Mouse (Mus musculus): ENCODE data around the gene Rflnb. TPM values are rescaled to one million over a fixed set of nuclear protein-coding genes. Genes with fewer than 3 reads are reported as not detected.

The Rflnb gene
- polyA plus RNA-seq, 1 experiment from 2014 or later = 3.6 TPM

GRCm38 (mm10) chr11:76040761-76041376 is 13.3 kb upstream of the Rflnb start:
- no peak overlapping the region for H3K4me3 ChIP-seq (ENCODE audit: low read depth, low read length)
- peaks cover 13% of the 10 kb centered on the region for H3K36me3 ChIP-seq (ENCODE audit: control insufficient read depth, insufficient read depth, low read length)
- DNase-seq (ENCODE audit: low spot score) (no peak), ATAC-seq (no peak)
- H3K4me1 ChIP-seq (ENCODE audit: control insufficient read depth, insufficient read depth, low read length) = 0 out of 2 replicates have a peak, but pooled peaks cover 2% of the 10 kb centered on the region
- no peaks in the 10 kb centered on the region for H3K27me3 ChIP-seq (replicated peaks; ENCODE audit: control insufficient read depth, insufficient read depth, low read length)
- no peak overlapping the region for H3K4me2 ChIP-seq (ENCODE audit: low read length)
- no peaks in the 10 kb centered on the region for H3K9me3 ChIP-seq (replicated peaks; ENCODE audit: control insufficient read depth, low read length)
- WGBS = 53% methylated on average over 4 of the region's 4 CpGs
- H3K9ac ChIP-seq (ENCODE audit: low read length) = no peak overlapping the region
- H3K27ac ChIP-seq (ENCODE audit: low read depth, low read length) = no peak overlapping the region

GRCm38 (mm10) chr11:76040106-76040505 is 12.5 kb upstream of the Rflnb start:
- Histone ChIP-seq H3K9ac (ENCODE audit: low read length) (no peak overlapping the region), H3K9me3 (replicated peaks; ENCODE audit: control insufficient read depth, low read length) (no peaks in the 10 kb centered on the region), H3K4me1 (ENCODE audit: control insufficient read depth, insufficient read depth, low read length) (0 out of 2 replicates have a peak, but pooled peaks cover 2% of the 10 kb centered on the region), H3K27ac (ENCODE audit: low read depth, low read length) (no peak overlapping the region), H3K36me3 (ENCODE audit: control insufficient read depth, insufficient read depth, low read length) (peaks cover 5% of the 10 kb centered on the region; the same call in 1 of the 2 replicates), H3K4me3 (ENCODE audit: low read depth, low read length) (no peak overlapping the region), H3K27me3 (replicated peaks; ENCODE audit: control insufficient read depth, insufficient read depth, low read length) (no peaks in the 10 kb centered on the region), H3K4me2 (ENCODE audit: low read length) (no peak overlapping the region)
- 90% methylated on average over 8 of the region's 8 CpGs for WGBS
- DNase-seq (ENCODE audit: low spot score) (no peak), ATAC-seq (no peak)

GRCm38 (mm10) chr11:76039271-76040053 is 11.9 kb upstream of the Rflnb start:
- WGBS = 89% methylated on average over 3 of the region's 3 CpGs
- Histone ChIP-seq H3K36me3 (ENCODE audit: control insufficient read depth, insufficient read depth, low read length) (no peaks in the 10 kb centered on the region), H3K4me1 (ENCODE audit: control insufficient read depth, insufficient read depth, low read length) (0 out of 2 replicates have a peak, but pooled peaks cover 2% of the 10 kb centered on the region), H3K27ac (ENCODE audit: low read depth, low read length) (no peak overlapping the region), H3K27me3 (replicated peaks; ENCODE audit: control insufficient read depth, insufficient read depth, low read length) (no peaks in the 10 kb centered on the region), H3K9ac (ENCODE audit: low read length) (no peak overlapping the region), H3K4me2 (ENCODE audit: low read length) (no peak overlapping the region), H3K9me3 (replicated peaks; ENCODE audit: control insufficient read depth, low read length) (no peaks in the 10 kb centered on the region), H3K4me3 (ENCODE audit: low read depth, low read length) (no peak overlapping the region)
- DNase-seq (ENCODE audit: low spot score) = no peak
- no peak for ATAC-seq

- no peaks in the 10 kb centered on the region for H3K9me3 ChIP-seq (replicated peaks; ENCODE audit: control insufficient read depth, low read length)
- H3K4me2 ChIP-seq (ENCODE audit: low read length) = no peak overlapping the region
- H3K4me3 ChIP-seq (ENCODE audit: low read depth, low read length) = no peak overlapping the region
- DNase-seq (ENCODE audit: low spot score) (no peak), ATAC-seq (no peak)
- WGBS = 59% methylated on average over 6 of the region's 6 CpGs
- no peaks in the 10 kb centered on the region for H3K36me3 ChIP-seq (ENCODE audit: control insufficient read depth, insufficient read depth, low read length)
- H3K27ac ChIP-seq (ENCODE audit: low read depth, low read length) = no peak overlapping the region
- H3K9ac ChIP-seq (ENCODE audit: low read length) = no peak overlapping the region
- H3K27me3 ChIP-seq (replicated peaks; ENCODE audit: control insufficient read depth, insufficient read depth, low read length) = no peaks in the 10 kb centered on the region
- 0 out of 2 replicates have a peak, but pooled peaks cover under 1% of the 10 kb centered on the region for H3K4me1 ChIP-seq (ENCODE audit: control insufficient read depth, insufficient read depth, low read length)
Measured at GRCm38 (mm10) chr11:76037581-76038294, 10.2 kb upstream of the Rflnb start.

GRCm38 (mm10) chr11:76035182-76035581 is 7.6 kb upstream of the Rflnb start:
- H3K4me2 ChIP-seq (ENCODE audit: low read length) = no peak overlapping the region
- H3K9me3 ChIP-seq (replicated peaks; ENCODE audit: control insufficient read depth, low read length) = no peaks in the 10 kb centered on the region
- H3K36me3 ChIP-seq (ENCODE audit: control insufficient read depth, insufficient read depth, low read length) = no peaks in the 10 kb centered on the region
- H3K9ac ChIP-seq (ENCODE audit: low read length) = no peak overlapping the region
- H3K27ac ChIP-seq (ENCODE audit: low read depth, low read length) = no peak overlapping the region
- H3K4me1 ChIP-seq (ENCODE audit: control insufficient read depth, insufficient read depth, low read length) = no peaks in the 10 kb centered on the region
- 88% methylated on average over 8 of the region's 8 CpGs for WGBS
- ATAC-seq (no peak), DNase-seq (ENCODE audit: low spot score) (no peak)
- H3K27me3 ChIP-seq (replicated peaks; ENCODE audit: control insufficient read depth, insufficient read depth, low read length) = no peaks in the 10 kb centered on the region
- no peak overlapping the region for H3K4me3 ChIP-seq (ENCODE audit: low read depth, low read length)

- 89% methylated on average over 4 of the region's 4 CpGs for WGBS
- Histone ChIP-seq H3K27me3 (replicated peaks; ENCODE audit: control insufficient read depth, insufficient read depth, low read length) (no peaks in the 10 kb centered on the region), H3K36me3 (ENCODE audit: control insufficient read depth, insufficient read depth, low read length) (no peaks in the 10 kb centered on the region), H3K4me3 (ENCODE audit: low read depth, low read length) (no peak overlapping the region), H3K4me2 (ENCODE audit: low read length) (no peak overlapping the region), H3K27ac (ENCODE audit: low read depth, low read length) (no peak overlapping the region), H3K9ac (ENCODE audit: low read length) (no peak overlapping the region), H3K4me1 (ENCODE audit: control insufficient read depth, insufficient read depth, low read length) (no peaks in the 10 kb centered on the region), H3K9me3 (replicated peaks; ENCODE audit: control insufficient read depth, low read length) (no peaks in the 10 kb centered on the region)
- ATAC-seq (no peak), DNase-seq (ENCODE audit: low spot score) (no peak)
Measured at GRCm38 (mm10) chr11:76033836-76034235, 6.3 kb upstream of the Rflnb start.

GRCm38 (mm10) chr11:76033359-76033758 is 5.8 kb upstream of the Rflnb start:
- Histone ChIP-seq H3K36me3 (ENCODE audit: control insufficient read depth, insufficient read depth, low read length) (no peaks in the 10 kb centered on the region), H3K27me3 (replicated peaks; ENCODE audit: control insufficient read depth, insufficient read depth, low read length) (no peaks in the 10 kb centered on the region), H3K27ac (ENCODE audit: low read depth, low read length) (no peak overlapping the region), H3K4me3 (ENCODE audit: low read depth, low read length) (no peak overlapping the region), H3K4me2 (ENCODE audit: low read length) (no peak overlapping the region), H3K4me1 (ENCODE audit: control insufficient read depth, insufficient read depth, low read length) (no peaks in the 10 kb centered on the region), H3K9me3 (replicated peaks; ENCODE audit: control insufficient read depth, low read length) (no peaks in the 10 kb centered on the region), H3K9ac (ENCODE audit: low read length) (no peak overlapping the region)
- no peak for ATAC-seq
- WGBS = 87% methylated on average over 6 of the region's 6 CpGs
- DNase-seq (ENCODE audit: low spot score) = no peak

- no peaks in the 10 kb centered on the region for H3K9me3 ChIP-seq (replicated peaks; ENCODE audit: control insufficient read depth, low read length)
- peak overlapping the region; percentile 93 for H3K4me2 ChIP-seq (ENCODE audit: low read length)
- H3K4me3 ChIP-seq (ENCODE audit: low read depth, low read length) = peak overlapping the region; percentile 56
- no peak overlapping the region for H3K27ac ChIP-seq (ENCODE audit: low read depth, low read length)
- H3K36me3 ChIP-seq (ENCODE audit: control insufficient read depth, insufficient read depth, low read length) = no peaks in the 10 kb centered on the region
- peak; percentile 24; the same call in 1 of the 2 replicates for ATAC-seq
- H3K27me3 ChIP-seq (replicated peaks; ENCODE audit: control insufficient read depth, insufficient read depth, low read length) = peaks cover 3% of the 10 kb centered on the region
- peak overlapping the region; percentile 68 for H3K9ac ChIP-seq (ENCODE audit: low read length)
- peaks cover 4% of the 10 kb centered on the region; the same call in 1 of the 2 replicates for H3K4me1 ChIP-seq (ENCODE audit: control insufficient read depth, insufficient read depth, low read length)
- DNase-seq (ENCODE audit: low spot score) = no peak
- WGBS = 1% methylated on average over 11 of the region's 14 CpGs
Measured at GRCm38 (mm10) chr11:76028072-76028465, 487 bp upstream of the Rflnb start.
